Mouse (Mus musculus) liver (tissue): ENCODE results near the gene Mavs.
A peak's percentile ranks its signal among the peaks of the same experiment; 100 is the strongest.

Source experiments
- DNase-seq: peaks from one replicate; pipeline ENCODE4 v3.0.0-alpha.2; 2020; ENCODE audit warnings: mixed read lengths

Mavs gene

GRCm38 (mm10) chr2:131262213-131262672 lies 28.4 kb downstream of the Mavs start, which contains the start of gene Pank2:
TSS of gene Pank2 (plus strand) at chr2:131262495.
- peak; percentile 99 for DNase-seq

GRCm38 (mm10) chr2:131262680-131263670 lies 29.1 kb downstream of the Mavs start:
- DNase-seq = peak; percentile 66

- no peak for DNase-seq
Observed at GRCm38 (mm10) chr2:131264027-131264426, 30.2 kb downstream of the Mavs start.

- no peak for DNase-seq
Observed at GRCm38 (mm10) chr2:131265056-131265455, 31.2 kb downstream of the Mavs start.

GRCm38 (mm10) chr2:131275493-131275892 lies 41.6 kb downstream of the Mavs start:
- DNase-seq = no peak

GRCm38 (mm10) chr2:131276722-131277121 lies 42.9 kb downstream of the Mavs start:
- no peak for DNase-seq

- no peak for DNase-seq
Observed at GRCm38 (mm10) chr2:131281596-131281995, 47.7 kb downstream of the Mavs start.

GRCm38 (mm10) chr2:131286276-131286675 lies 52.4 kb downstream of the Mavs start:
- DNase-seq = no peak

- DNase-seq = no peak
Observed at GRCm38 (mm10) chr2:131290669-131291068, 56.8 kb downstream of the Mavs start.

GRCm38 (mm10) chr2:131296746-131297261 lies 62.9 kb downstream of the Mavs start:
- no peak for DNase-seq
